Mouse (Mus musculus) heart, embryonic 16.5 days (tissue): ENCODE data around the gene Plekha1. TPM values are rescaled to one million over a fixed set of nuclear protein-coding genes. Genes with fewer than 3 reads are reported as not detected.

Source experiments
- ATAC-seq: fragments of 200-750 bp; cut with Nextera tagmentation; replicated peaks from 2 replicates; pipeline ENCODE4 v1.8.0; 2017; ENCODE audit warnings: moderate number of reproducible peaks; ENCODE audit not compliant: insufficient read depth, low FRiP score; ENCODE audit errors: extremely low read depth
- H3K27ac ChIP-seq: fragments of 300-500 bp; sonication (generic); 2 replicates; pipeline ENCODE4 v1.5.1; 2014; ENCODE audit warnings: mild to moderate bottlenecking, low read length, control low read depth, moderate library complexity
- H3K27me3 ChIP-seq: fragments of 300-500 bp; sonication (generic); 2 replicates; pipeline ENCODE4 v1.6.1; 2014; ENCODE audit warnings: low read length, mixed read lengths; ENCODE audit not compliant: control insufficient read depth, insufficient read depth
- H3K36me3 ChIP-seq: fragments of 300-500 bp; sonication (generic); 2 replicates; pipeline ENCODE4 v1.6.1; 2014; ENCODE audit not compliant: control insufficient read depth, insufficient read depth
- H3K4me1 ChIP-seq: fragments of 300-500 bp; sonication (generic); 2 replicates; pipeline ENCODE4 v1.6.1; 2014; ENCODE audit warnings: low read length, mixed read lengths; ENCODE audit not compliant: control insufficient read depth, insufficient read depth
- H3K4me2 ChIP-seq: fragments of 300-500 bp; sonication (generic); 2 replicates; pipeline ENCODE4 v1.6.1; 2014; ENCODE audit warnings: low read depth, mild to moderate bottlenecking, control low read depth, low read length
- H3K4me3 ChIP-seq: fragments of 300-500 bp; sonication (generic); 2 replicates; pipeline ENCODE4 v1.5.1; 2014; ENCODE audit warnings: mild to moderate bottlenecking, control low read depth, low read length
- H3K9ac ChIP-seq: fragments of 300-500 bp; sonication (generic); 2 replicates; pipeline ENCODE4 v1.6.1; 2014; ENCODE audit warnings: low read length, control low read depth
- H3K9me3 ChIP-seq: fragments of 300-500 bp; sonication (generic); replicated peaks from 2 replicates; pipeline ENCODE4 v1.6.1; 2016; ENCODE audit warnings: low read length; ENCODE audit not compliant: control insufficient read depth
- WGBS: fragments of 180-500 bp; shearing (Covaris S2); extraction: QIAGEN DNeasy Blood & Tissue Kit; methylation state at CpG from one replicate; pipeline ENCODE4 v1.1.7; 2014; 5-methylcytosine and 5-hydroxymethylcytosine counted together
- polyA plus RNA-seq: library from polyadenylated mRNA; unstranded; fragments of >200 nt; fragmentation: Nextera tagmentation; extraction: Ambion mirVana; gene quantifications from 2 replicates; pipeline ENCODE4 v1.2.1, GENCODE M21; 2015

Plekha1 gene
- polyA plus RNA-seq, 1 experiment from 2014 or later = 55.2 TPM

- 74% methylated on average over 4 of the region's 4 CpGs for WGBS
- Histone ChIP-seq H3K36me3 (no peaks in the 10 kb centered on the region), H3K9me3 (no peaks in the 10 kb centered on the region), H3K9ac (no peak overlapping the region), H3K4me1 (peaks cover 14% of the 10 kb centered on the region), H3K27ac (no peak overlapping the region), H3K4me2 (no peak overlapping the region), H3K4me3 (no peak overlapping the region), H3K27me3 (no peaks in the 10 kb centered on the region)
- no peak for ATAC-seq
Observed at GRCm38 (mm10) chr7:130854684-130855292, 10.8 kb upstream of the Plekha1 start.

GRCm38 (mm10) chr7:130855681-130856080, 9.9 kb upstream of the Plekha1 start:
- H3K4me2 ChIP-seq = no peak overlapping the region

GRCm38 (mm10) chr7:130857973-130858372, 7.6 kb upstream of the Plekha1 start:
- no peak for ATAC-seq
- Histone ChIP-seq H3K9ac (no peak overlapping the region), H3K27me3 (no peaks in the 10 kb centered on the region), H3K36me3 (no peaks in the 10 kb centered on the region), H3K4me2 (no peak overlapping the region), H3K9me3 (no peaks in the 10 kb centered on the region), H3K27ac (no peak overlapping the region), H3K4me3 (no peak overlapping the region), H3K4me1 (peaks cover 15% of the 10 kb centered on the region; the same call in 1 of the 2 replicates)
- WGBS = 67% methylated on average over 6 of the region's 6 CpGs

More at GRCm38 (mm10) chr7:130855681-130856080, 9.9 kb upstream of the Plekha1 start:
- Histone ChIP-seq H3K36me3 (no peaks in the 10 kb centered on the region), H3K9ac (no peak overlapping the region), H3K27ac (no peak overlapping the region), H3K9me3 (no peaks in the 10 kb centered on the region), H3K4me1 (peaks cover 17% of the 10 kb centered on the region), H3K27me3 (no peaks in the 10 kb centered on the region), H3K4me3 (no peak overlapping the region)
- no peak for ATAC-seq
- WGBS = 47% methylated on average over 3 of the region's 3 CpGs

GRCm38 (mm10) chr7:130859926-130860325, 5.6 kb upstream of the Plekha1 start:
- Histone ChIP-seq H3K36me3 (no peaks in the 10 kb centered on the region), H3K4me1 (peaks cover 13% of the 10 kb centered on the region), H3K27me3 (no peaks in the 10 kb centered on the region), H3K9me3 (no peaks in the 10 kb centered on the region), H3K27ac (no peak overlapping the region), H3K4me2 (no peak overlapping the region), H3K4me3 (no peak overlapping the region), H3K9ac (no peak overlapping the region)
- no peak for ATAC-seq
- 58% methylated on average over 4 of the region's 5 CpGs for WGBS

- H3K27ac ChIP-seq = peak overlapping the region; percentile 23; the same call in 1 of the 2 replicates
Observed at GRCm38 (mm10) chr7:130860721-130861142, 4.8 kb upstream of the Plekha1 start.

DNA sequence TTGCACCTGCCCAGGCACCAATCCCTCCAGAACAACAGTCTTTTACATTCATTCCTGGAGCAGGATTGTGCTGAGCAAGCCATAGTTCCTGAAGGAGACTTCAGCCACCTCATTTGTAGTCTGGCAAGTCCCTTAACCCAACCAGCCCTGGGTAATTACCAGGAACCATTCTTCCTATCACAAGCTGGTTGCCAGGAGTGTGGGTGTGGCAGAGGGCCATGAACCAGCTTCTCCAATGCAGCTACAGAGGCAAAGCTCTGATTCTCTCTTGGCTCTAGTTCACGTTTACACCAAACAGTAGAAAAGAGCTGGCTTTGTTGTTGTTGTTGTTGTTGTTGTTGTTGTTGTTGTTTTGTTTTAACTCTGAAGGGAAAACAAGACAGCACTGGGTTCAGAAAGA, 3.1 kb upstream of the Plekha1 start:
- WGBS = 60% methylated on average over 1 of the region's 1 CpGs
- H3K27ac ChIP-seq = no peak overlapping the region
- H3K4me2 ChIP-seq = no peak overlapping the region
- ATAC-seq = no peak
- no peaks in the 10 kb centered on the region for H3K9me3 ChIP-seq
- no peak overlapping the region for H3K9ac ChIP-seq
- no peaks in the 10 kb centered on the region for H3K36me3 ChIP-seq
- H3K4me1 ChIP-seq = peaks cover 21% of the 10 kb centered on the region
- H3K4me3 ChIP-seq = no peak overlapping the region
- no peaks in the 10 kb centered on the region for H3K27me3 ChIP-seq

More at GRCm38 (mm10) chr7:130860721-130861142, 4.8 kb upstream of the Plekha1 start:
- H3K4me3 ChIP-seq = no peak overlapping the region
- ATAC-seq = no peak
- H3K36me3 ChIP-seq = no peaks in the 10 kb centered on the region
- H3K4me1 ChIP-seq = peaks cover 17% of the 10 kb centered on the region
- no peak overlapping the region for H3K9ac ChIP-seq
- H3K4me2 ChIP-seq = no peak overlapping the region
- H3K9me3 ChIP-seq = no peaks in the 10 kb centered on the region
- 43% methylated on average over 11 of the region's 11 CpGs for WGBS
- no peaks in the 10 kb centered on the region for H3K27me3 ChIP-seq

DNA sequence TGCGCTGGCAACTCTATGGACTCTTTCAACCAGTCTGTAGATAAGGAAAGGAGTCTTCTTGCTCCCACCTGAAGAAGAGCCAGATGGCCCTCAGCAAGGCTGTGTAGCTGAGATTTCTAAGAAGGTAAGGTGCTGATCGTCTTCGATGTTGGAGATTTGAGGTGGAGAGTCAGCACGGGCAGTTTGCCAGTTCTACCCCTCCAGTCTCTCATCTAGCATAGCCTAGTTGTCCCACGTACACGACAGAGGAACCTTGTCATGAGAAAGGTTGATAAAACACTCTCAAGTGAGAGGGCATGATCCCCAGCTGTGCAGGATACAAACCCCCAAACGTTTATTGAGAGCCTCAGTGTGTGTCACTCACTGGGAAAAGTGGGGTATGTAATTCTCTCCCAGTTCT, 845 bp upstream of the Plekha1 start:
- Histone ChIP-seq H3K9ac (no peak overlapping the region), H3K27ac (no peak overlapping the region)
- WGBS = 57% methylated on average over 7 of the region's 7 CpGs

GRCm38 (mm10) chr7:130866640-130867039, 1.1 kb downstream of the Plekha1 start:
- no peak for ATAC-seq
- Histone ChIP-seq H3K27ac (peak overlapping the region; percentile 84), H3K36me3 (no peaks in the 10 kb centered on the region), H3K9me3 (no peaks in the 10 kb centered on the region), H3K9ac (peak overlapping the region; percentile 90), H3K4me2 (peak overlapping the region; percentile 57), H3K4me3 (peak overlapping the region; percentile 92), H3K27me3 (no peaks in the 10 kb centered on the region), H3K4me1 (peaks cover 20% of the 10 kb centered on the region)
- WGBS = 4% methylated on average over 13 of the region's 13 CpGs

More for the DNA sequence above, 845 bp upstream of the Plekha1 start:
- Histone ChIP-seq H3K4me3 (no peak overlapping the region), H3K36me3 (no peaks in the 10 kb centered on the region), H3K9me3 (no peaks in the 10 kb centered on the region), H3K4me1 (peaks cover 26% of the 10 kb centered on the region), H3K27me3 (no peaks in the 10 kb centered on the region), H3K4me2 (no peak overlapping the region)
- ATAC-seq = no peak

GRCm38 (mm10) chr7:130867256-130867655, 1.7 kb downstream of the Plekha1 start:
- 41% methylated on average over 3 of the region's 3 CpGs for WGBS
- Histone ChIP-seq H3K27ac (no peak overlapping the region; the same call in none of the 2 replicates), H3K27me3 (no peaks in the 10 kb centered on the region), H3K4me2 (peak overlapping the region; percentile 56), H3K9ac (peak overlapping the region; percentile 42; the same call in 1 of the 2 replicates), H3K4me3 (peak overlapping the region; percentile 28), H3K9me3 (no peaks in the 10 kb centered on the region), H3K36me3 (no peaks in the 10 kb centered on the region), H3K4me1 (peaks cover 20% of the 10 kb centered on the region)
- ATAC-seq = no peak
